Mouse (Mus musculus) cerebral cortex, adult 2 months (tissue): Measurements from ENCODE around the gene Sde2.

ENCODE experiments used
- WGBS: fragments of 180-500 bp; shearing (Covaris S2); methylation state at CpG from one replicate; pipeline ENCODE4 v1.1.7; 2018; 5-methylcytosine and 5-hydroxymethylcytosine counted together

Sde2 gene

DNA sequence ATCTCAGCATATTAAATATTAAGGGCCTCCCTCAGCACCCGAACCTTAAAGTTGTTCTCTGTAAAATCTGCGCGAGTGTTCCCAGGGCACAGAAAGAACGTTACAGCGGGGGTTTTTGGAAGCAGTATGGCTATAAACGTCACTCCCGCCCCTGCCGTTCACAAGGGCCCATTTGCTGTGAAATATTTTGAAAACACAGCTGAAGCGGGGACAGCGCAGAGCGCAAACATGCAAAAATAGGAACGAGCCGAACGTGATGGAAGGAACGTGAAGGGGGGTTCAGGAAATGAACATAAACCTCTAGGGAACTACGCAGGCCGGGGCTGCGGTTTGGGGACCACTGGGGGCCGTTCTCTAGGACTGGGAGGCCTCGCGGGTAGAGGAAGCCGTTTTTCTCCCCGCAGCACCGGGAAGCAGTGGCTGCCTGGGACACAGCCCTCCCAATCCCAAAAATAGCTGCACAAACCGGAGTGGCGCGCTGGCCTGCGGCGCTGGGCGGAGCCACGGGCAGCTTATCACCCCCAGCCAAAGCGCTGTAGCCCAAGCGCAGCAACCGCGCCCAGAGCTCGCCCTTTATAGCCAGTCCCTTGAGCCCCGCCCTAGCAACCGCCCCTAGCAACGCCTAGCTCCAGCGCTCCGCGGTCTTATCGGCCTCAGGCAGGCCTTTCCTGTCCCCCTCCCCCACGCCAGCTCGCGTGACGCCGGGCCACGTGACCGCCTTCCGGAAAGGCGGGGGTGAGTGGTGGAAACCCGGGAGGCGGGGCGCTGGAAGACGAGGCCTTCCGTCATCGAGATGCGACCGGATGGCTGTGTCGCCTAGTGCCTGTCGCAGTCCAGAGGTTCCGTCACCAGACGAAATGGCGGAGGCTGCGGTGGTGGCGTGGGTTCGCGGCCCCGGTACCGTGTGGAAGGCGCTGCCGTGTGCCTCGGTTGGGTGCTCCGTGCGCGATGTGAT, at the start of gene Sde2:
Sde2 (plus strand) TSS at position 812 of the 955 bp plus-strand sequence.
- under 1% methylated on average over 77 of the region's 77 CpGs for WGBS

DNA sequence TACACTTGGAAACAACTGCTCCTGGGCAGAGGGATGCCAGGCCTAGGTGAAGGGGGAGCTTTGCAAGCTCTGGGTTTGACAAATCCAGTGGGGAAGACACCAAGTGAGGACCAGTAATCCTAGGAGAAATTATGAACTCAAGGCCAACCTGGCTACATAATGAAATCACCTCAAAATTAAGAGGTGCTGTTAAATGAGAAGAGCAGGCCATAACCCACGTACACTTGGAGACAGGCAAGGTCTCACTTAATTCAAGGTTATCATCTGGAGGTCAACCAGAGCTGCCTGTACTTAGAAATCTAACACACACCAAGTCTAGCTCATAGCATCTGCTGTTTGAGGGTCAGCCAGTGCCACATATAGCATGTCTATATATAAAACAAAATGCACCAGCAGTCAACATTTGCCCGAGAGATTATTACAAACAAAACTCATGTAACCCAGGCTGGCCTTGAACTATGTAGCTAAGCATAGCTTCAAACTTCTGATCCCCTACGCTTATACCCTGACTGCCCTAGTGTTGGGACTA, 49.4 kb upstream of the Sde2 start:
- 75% methylated on average over 3 of the region's 3 CpGs for WGBS

DNA sequence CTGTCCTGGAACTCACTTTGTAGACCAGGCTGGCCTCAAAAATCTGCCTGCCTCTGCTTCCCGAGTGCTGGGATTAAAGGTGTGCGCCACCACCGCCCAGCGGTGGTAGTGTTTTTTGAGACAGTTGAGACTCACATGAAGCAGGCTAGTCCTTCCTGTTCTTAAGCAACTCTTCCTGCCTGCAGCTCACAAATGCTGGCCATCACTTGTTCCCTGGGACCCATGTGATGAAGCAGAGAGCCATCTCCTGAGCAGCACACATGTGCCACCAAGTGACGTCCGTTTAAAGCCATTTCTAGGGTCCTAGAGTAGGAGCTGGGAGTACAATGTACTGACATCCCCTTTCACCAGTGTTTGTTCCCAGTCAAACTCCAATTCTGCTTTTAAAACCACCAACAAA, 47.0 kb upstream of the Sde2 start:
- WGBS: 89% methylated on average over 6 of the region's 6 CpGs

DNA sequence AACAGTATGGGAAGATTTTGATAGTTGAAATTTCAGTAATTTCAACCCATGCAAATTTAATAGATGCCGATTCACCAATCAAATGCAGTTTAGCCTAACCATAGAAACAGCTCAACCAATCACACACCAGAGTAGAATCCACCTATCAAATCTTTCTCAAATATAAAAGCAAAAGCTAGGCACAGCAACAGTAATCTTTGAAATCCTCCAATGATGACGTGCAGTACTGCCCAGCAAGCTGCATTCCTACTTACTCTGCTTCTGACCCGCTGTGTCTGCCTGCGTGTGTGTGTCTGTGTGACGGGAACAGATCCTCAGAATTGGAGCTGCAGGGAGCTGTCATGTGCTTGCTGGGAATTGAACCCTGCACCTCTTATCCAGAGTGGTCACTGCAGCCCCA, 42.1 kb upstream of the Sde2 start:
- 56% methylated on average over 5 of the region's 5 CpGs for WGBS

DNA sequence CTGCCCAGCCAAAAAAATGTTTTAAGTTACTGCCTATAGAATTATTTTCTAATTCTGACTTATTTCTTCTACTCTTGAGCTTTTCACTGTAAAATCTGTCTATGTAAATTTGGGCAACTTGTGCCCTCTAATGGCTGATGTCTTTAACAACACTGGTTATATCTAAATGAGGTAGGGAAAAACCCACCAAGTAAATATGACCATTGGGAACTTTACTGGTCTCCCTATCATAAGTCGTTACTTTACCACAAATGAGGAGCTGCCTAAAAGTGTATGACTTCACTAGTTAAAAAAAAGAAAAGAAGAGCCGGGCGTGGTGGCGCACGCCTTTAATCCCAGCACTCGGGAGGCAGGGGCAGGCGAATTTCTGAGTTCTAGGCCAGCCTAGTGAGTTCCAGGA, 40.0 kb upstream of the Sde2 start:
- 56% methylated on average over 7 of the region's 7 CpGs for WGBS

DNA sequence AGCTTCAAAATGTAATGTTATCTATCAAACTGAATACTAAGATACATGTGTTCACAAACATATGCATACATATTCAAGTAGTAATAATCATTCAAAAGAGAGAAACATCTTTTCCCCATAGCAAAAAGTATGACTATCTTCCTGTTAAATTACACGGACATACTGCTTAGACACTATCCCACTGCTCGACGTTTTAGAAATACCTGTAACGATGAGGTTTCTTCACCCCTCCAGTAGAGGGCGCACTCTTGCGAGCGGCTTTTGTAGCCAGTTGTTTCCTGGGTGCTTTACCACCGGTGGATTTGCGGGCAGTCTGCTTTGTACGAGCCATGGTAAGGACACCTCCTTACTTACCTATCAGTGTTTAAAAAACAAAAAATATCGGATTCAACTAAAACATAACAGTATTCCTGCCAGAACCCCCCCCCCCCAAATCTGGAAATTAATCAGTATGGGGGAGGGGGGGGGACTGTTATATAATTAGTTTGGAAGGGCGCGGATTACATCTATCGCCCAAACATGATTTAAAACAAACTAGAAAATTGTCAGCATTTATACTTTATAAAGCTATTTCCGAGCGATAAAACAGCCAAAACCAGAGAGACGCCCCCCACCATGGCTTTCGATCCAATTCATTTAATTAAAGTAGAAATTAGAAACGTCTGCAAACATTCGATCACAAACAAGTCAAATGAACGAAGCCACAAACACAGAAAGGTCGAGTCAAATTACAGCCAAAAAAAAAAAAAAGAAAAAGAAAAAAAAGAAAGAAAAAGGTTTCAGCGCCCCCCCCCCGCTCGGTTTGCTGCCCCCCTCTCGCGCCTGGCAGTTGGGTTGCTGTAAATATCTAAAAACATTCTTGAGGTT, 39.1 kb upstream of the Sde2 start:
- WGBS: under 1% methylated on average over 27 of the region's 27 CpGs

DNA sequence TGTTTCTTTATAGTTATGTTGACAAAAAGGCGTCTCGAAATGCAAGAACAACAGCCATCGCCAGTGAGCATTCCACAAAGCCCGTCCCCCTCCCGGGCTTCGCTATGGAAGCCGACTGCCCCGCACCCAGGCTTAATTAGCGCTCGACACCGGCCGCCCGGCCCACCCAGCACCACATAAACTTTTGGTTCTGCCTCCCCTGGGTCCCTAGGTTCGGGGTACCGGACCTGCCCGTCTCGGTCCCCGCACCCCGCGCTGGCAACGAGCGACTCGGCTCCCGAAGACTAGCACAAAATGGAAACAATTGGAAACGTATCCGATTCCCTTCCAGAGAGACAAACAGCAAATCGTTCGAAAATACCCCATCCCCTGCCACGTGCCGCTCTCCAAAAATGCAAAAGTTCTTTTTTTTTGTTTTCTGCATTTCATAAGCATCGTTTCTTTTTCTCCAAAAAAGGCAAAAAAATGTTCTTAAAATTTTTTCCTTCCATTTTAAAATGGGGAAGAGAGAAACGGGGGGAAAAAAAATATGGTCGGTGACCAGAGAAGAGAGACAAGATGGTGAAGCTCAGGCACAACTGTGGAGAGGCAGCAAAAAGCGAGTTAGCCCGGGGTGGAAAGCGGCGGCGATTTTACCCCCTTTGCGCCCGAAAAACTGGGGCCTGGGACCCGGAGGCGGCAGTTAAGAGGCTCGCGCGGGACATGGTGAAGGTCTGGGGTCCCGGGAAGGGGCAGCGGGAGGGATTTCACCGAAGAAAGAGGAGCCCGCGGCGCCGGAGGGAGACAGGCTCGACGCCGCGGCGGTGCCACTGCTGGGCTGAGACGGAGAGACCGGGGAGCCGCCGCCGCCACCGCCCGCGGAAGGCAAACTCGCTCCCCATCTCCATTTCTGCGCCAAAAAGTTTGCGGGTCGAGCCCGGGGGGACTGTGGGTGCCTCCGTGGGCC, 38.2 kb upstream of the Sde2 start:
- under 1% methylated on average over 71 of the region's 71 CpGs for WGBS

DNA sequence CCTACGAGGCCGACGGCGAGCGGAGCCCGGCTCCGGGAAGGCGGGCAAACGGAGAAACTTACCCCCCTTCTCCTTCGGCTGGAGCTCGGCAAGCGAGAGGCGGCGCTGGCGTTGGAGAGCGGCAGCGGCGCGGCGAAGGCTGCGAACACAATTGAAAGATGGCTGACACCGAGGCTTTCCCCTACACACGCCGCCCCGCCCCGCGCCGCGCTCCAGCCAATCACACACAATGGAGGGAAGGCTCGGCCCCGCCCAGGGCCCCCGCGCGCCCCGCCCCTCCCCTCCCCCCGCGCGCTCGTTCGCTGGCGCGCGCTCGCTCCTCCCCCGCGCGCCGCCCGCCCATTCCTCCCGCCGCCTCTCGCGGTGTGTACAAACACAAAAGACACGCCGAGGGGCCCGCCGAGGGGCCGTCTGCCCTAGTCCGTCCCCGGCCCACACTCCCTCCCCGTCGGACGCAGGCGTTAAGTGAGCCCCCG, 37.5 kb upstream of the Sde2 start:
- 2% methylated on average over 50 of the region's 65 CpGs for WGBS

DNA sequence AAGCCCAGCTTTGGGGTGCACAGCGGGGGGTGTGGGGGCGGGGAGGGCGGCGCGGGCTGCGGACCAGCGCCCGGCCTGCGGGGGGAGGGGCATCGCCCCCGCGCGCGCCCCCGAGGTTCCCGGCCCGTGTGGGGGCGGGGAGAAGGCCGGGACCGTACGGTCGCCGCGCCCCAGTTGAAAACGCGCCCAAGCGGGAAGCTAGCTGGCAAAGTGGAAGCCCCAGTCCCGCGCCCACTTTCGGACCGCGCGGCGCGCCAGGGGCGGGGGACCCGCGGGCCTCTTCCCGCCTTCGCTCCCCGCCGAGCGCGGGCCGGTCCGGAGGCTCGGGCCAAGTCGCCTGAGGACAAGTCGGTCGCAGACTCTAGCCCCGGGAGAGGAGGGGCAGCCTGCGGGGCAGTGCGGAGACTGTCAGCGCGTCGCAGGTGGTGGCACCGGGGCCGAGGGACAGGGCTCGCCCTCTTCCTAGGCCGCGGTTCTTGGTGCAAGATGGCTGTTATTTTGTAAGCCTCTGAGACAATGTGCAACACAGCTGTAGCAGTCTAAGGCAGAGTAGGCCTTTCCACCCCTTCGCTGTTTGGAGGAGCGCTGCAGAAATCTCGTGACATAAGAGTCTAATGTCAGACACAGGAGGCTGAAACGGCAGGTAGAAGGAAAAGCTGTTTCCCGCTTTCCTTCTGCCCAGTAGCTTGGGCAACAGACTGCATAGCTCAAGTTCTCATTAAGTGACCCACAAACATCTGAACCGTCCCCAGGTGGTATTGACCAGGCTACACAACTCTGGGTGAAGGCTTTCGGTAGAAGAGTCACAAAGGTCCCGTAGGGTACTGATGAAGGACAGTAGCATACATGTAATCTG, 36.8 kb upstream of the Sde2 start, which contains the start of gene H3f3a:
H3f3a (minus strand) TSS at position 59 of the 856 bp plus-strand sequence.
- 3% methylated on average over 57 of the region's 69 CpGs for WGBS

DNA sequence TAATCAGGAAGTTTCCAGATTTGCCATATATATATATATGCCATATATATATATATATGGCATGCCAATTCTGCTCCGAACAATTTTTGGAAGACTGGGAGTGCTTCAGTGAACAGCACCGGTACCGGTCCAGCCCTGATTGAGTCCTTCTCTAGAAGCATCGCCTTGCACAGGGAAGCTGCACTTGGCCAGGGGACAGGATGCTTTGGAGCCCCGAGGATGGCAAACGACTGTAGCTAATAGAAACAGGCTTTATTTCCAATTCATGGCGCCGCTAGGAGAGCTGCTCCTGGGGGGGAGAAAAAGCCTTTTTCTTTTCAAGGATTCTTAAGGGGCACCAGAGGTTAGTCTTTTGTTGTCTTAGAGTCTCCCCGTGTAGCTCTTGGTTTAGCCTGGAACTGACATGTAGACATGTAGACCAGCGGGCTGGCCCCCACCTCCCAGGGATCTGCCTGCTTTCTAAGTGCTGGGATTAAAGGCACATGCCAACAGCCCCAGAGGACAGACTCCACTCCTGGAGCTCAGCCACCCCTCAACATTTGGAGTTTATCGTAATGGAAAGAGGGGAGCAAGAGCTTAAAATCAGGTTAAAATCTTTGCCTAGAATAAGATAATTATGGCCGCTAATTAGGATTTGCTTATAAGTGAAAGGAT, 35.4 kb upstream of the Sde2 start:
- WGBS: 46% methylated on average over 12 of the region's 12 CpGs

DNA sequence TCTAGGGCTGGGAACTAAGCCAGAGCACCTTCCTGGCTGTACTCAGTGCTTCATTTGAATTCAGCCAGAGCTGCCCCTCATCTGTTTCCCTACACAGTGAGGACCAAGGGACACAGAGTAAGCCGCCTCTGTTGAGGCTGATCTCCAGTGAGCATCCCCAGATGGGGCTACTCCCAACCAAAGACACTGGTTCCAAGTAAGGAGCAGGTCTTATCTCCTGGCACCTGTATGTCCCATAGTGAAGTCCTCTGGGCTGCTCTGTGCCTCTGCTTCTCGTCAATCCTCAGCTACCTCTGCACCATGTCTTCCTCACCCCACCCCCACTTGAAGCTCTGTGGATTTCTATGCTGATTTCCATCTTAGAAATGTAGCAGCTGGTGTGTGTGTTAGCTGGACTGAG, 32.9 kb upstream of the Sde2 start:
- 89% methylated on average over 2 of the region's 2 CpGs for WGBS

DNA sequence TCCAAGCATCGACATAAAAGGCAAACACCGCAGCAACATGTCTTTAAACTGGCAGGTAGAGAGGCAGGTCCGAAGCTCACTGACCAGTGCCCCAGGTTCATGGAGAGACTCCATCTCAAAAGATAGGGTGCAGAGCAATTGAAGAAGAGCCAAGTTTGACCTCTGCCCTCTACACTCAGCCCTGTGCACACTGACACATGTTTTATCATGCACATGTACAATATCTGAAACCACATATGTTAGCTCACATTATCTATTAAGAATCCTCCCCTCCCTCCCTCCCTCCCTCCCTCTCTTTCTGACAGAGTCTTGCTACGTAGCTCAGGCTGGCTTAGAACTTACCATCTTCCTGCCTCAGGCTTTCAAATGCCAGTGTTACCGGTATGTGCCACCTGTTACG, 29.8 kb upstream of the Sde2 start:
- 90% methylated on average over 6 of the region's 6 CpGs for WGBS

DNA sequence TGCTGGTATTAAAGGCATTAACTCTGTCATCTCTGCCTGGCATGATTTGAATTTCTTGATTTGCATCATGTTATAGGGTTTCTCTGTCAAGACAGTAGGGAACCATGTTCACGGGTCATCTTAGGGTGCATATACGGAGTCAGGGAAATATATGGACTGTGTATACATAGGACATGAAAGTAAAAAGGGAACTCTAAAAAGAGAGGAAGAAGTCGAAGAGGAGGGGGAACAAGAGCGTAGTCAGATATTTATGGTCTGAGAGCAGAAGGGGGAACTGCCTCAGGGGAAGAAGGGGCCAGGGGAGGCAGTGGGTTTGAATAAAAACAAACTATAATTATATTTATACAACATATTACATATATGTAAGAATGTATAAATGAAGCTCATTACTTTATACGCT, 28.7 kb upstream of the Sde2 start:
- WGBS: 86% methylated on average over 5 of the region's 5 CpGs

DNA sequence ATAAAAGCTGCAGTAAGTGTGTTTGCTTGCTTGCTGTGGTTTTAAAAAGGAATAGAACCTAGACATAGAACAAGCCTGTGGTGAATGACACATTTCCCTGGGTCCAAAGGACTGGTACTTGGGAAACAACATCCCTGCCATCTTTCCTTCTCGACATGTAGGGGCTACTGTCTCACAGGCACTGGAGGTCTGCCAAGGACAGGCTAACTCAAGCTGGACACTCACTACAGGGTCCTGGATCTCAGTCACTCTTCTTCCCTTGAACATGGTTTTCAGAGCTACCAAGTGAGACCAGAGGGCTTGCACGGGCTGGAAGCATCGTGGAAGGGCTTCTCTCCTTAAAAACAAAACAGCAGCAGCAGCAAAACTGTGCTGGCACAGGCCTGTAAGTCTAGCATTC, 27.2 kb upstream of the Sde2 start:
- 67% methylated on average over 3 of the region's 3 CpGs for WGBS

DNA sequence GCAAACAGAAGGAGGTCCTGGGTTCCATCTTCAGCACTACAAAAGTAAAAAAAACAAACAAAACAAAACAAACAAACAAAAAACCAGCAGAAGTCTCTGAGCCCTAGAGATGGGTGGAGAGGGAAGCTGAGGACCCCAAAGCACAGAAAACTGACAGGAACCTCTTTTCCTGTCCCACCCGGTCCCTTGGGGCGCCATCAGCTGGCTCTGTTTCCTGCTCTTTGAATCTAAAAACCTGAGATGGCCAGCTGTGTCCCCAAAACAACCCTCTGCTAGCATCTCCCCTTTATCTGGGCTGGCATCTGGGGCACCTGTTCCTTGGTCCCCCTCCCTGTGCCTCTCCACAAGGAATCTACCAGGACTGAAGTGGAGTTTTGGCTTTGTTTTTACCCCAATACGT, 26.2 kb upstream of the Sde2 start:
- WGBS: 78% methylated on average over 3 of the region's 3 CpGs

DNA sequence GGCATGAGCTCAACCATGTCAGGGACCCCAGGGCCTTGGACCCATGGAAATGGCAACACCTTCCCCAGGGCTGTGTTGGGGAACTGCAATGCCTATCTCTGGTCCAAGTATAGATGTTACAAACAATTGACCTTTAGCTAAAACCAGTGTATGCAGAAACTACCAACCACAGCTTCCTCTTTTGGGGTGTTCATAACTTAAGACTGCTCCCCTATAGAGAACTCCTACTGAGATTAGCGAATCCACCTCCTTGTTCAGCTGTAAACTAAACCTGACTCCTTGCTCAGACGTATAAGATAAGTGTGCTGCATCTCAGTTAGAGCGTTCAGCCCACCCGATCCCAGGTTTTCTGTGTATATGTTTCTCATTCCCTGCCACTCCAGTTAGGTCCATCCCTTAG, 24.3 kb upstream of the Sde2 start:
- WGBS: 97% methylated on average over 4 of the region's 4 CpGs

DNA sequence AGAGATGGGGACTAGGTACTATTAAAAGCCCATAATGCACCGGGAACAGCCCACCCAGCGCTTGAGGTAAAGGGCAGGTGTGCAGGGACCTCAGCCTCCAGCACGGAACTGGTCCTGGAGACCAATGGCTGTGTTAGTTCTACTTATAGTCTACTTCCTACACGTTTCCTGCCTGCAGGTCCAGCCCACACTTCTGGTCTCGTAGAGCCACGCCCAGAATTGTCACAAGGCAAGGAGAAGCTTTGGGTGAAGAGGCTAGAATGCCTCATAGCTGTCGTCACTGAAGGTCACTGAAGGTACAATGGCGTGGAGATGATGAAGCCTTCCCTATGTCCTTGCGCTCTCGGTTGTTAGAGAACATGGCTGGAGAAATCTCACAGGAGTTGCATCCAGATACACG, 21.2 kb upstream of the Sde2 start:
- 72% methylated on average over 11 of the region's 11 CpGs for WGBS

DNA sequence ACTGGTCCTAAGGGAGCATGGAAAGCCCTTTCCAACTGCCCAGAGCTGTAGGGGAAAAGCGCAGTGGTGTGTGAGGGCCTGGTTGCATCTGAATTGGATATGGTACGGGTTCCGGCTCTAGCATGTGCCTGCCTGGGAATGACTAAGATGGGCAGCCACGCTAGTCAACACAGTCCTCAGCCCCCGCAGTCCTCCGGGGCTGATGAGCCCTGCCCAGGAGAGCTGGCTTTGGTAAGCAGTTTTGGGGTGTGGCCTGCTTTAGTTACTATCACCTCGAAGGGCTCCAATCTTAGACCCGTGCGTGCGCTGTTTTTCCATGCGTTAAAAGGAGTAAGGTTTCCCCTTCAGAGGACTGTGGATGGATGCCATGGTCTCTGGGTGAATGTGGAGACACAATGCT, 20.8 kb upstream of the Sde2 start:
- 83% methylated on average over 11 of the region's 11 CpGs for WGBS

DNA sequence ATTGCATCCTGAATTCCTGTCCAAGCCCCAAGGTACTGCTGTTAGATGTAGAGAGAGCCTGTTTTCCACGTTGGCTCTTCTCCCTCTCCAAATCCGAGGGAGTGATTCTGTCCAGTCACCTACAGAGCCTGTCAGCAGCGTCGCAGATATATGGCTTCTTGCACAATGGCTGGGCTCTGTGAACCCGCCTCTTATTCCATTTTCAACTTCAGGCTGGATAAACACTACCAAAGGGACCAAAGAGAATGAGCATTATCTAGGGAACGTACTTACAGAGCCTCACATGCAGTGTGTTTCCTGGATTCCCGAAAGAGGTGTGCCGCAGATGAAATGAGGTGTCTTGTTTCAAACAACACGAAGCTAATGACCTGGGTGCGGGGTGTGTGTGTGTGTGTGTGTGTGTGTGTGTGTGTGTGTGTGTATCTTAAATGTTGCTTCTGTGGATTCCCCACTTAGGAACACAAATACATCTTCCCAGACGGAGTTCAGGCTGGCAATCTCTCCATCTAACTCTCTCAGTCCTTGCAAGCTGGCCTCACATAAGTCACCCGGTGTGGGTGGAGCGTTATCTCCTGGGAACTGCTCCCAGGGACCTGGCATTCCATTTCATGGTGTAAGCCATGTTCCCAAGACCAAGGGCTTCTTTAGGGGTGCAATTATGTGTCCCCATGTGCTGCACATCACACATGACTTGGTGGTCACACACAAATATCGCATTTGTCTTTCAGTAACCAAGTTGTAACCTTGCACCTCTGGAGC, 20.2 kb upstream of the Sde2 start:
- WGBS: 75% methylated on average over 14 of the region's 14 CpGs
